Mouse (Mus musculus) frontal cortex, adult 2 months (tissue): Measurements from ENCODE around the gene Nanp. TPM values are rescaled to one million over a fixed set of nuclear protein-coding genes. Genes with fewer than 3 reads are reported as not detected.

ENCODE experiments used
- DNase-seq, 2 experiments: peaks; one replicate each; pipeline ENCODE4 v3.0.0; 2022; ENCODE audit warnings: low spot score in 1 of 2; ENCODE audit errors: extremely low spot score in 1 of 2
- polyA plus RNA-seq: library from polyadenylated mRNA; depleted of rRNA; stranded (reverse); fragments of >200 nt; gene quantifications from 2 replicates; pipeline ENCODE4 v1.2.3, GENCODE M21; 2012; rRNA removed

Gene Nanp
- polyA plus RNA-seq, 1 experiment = 20.5 TPM

GRCm38 (mm10) chr2:151000402-151001178, 38.6 kb downstream of the Nanp start:
- DNase-seq = peak in 1 of 2 experiments; percentile 77

DNA sequence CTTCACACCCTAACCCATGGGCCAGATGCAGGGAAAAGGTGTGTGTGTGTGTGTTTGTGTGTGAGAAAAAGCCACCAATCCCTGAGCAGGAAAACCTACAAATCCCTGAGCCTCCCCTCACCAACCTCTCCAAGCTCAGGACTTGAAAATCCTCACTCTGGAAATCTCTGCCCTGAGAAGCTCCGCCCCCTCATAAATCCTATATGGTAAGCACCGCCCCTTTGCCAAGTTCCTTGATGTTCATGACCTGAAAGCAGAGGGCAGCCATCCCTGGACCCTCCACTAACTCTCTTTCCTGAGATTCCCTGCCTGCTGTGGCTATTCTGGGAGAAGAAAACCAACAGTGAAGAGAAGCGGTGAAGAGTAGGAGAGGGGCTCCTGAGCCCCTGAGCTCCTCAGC, 40.2 kb downstream of the Nanp start:
- no peak for DNase-seq

GRCm38 (mm10) chr2:150997618-150998017, 41.6 kb downstream of the Nanp start:
- DNase-seq = peak; percentile 14 to 20

DNA sequence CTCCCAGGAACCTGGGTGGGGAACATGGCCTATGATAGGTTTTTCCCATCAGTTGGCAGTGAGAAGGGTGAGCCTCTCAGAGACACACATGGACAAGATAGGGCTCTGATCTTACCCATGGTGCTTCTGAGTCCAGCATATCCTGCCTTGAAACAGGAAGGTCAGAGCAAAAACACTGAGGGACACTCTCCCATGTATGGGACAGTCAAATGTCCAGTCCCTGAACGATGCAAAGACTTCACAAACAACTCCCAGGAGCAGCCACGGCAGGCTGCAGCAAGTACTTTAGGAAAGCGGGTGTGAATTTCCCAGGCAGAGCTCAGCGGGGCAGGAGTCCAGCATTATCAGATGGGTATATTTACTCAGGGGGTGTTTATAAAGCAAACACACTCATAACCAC, 43.9 kb downstream of the Nanp start:
- DNase-seq = no peak

DNA sequence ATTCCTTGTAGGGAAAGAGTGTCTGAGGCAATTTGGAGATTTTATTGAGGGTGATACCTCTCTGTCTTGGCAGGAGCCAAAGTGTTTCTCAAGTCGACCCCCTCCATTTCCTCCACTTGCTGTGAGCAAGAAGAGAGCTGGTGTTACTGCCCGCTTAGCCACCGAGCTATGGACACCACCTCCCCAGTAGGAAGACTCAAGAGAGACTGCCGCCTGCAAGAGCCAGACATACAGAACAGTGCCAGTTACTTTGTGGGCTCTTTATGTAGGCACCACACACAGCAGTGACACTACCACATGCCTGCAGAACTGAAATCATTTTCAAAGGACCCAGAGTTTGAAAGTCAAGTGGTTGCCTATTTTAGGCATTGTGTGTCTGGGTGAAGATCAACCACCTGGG, 48.1 kb downstream of the Nanp start:
- DNase-seq = no peak

DNA sequence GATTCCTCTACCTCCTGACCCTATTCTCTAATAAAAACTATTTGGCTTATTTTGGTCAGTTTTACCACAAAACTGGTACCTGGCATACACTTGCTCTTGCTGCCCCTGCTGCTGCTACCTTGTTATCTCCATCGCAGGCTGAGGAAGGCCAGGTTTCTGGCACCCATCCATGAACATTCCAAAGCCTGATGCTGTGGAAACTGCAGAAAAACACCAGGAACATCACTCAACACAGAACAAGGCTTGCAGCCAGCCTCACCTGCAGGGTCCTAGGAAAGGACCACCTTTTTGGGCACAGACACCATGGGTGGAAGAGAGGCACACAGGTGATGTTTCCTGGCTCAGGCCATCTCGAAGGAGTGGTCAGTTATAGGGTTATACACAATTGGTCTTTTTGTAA, 48.7 kb downstream of the Nanp start:
- DNase-seq = no peak

DNA sequence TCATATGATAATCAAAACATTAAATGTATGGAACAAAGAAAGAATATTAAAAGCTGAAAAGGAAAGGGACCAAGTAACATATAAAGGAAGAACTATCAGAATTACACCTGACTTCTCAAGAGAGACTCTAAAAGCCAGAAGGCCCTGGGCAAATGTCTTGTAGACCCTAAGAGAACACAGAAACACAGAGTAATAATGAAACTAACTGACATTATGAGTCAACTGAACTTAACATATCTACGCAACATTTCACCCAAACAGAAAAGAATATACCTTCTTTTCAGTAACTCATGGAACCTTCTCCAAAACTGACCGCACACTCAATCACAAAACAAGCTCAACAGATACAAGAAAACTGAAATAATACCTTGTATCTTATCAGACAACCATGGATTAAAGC, 53.8 kb downstream of the Nanp start:
- DNase-seq = no peak

DNA sequence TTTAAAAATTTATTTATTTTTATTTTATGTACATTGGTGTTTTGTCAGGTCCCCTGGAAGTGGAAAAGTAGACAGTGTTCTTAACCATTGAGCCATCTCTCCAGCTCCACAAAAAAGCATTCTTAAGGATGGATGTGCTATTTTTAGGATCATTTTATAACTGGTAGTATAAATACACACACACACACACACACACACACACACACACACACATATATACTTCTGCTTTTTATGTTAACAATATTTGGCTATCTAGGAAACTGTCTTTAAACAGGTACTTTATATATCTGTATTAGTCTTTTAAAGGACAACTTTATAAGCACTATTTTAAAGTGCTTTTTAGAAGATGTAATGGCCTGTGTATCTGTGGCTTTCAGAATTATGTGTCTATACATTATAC, 57.1 kb downstream of the Nanp start:
- no peak for DNase-seq

- DNase-seq = no peak
Observed at GRCm38 (mm10) chr2:150981524-150981923, 57.7 kb downstream of the Nanp start.

DNA sequence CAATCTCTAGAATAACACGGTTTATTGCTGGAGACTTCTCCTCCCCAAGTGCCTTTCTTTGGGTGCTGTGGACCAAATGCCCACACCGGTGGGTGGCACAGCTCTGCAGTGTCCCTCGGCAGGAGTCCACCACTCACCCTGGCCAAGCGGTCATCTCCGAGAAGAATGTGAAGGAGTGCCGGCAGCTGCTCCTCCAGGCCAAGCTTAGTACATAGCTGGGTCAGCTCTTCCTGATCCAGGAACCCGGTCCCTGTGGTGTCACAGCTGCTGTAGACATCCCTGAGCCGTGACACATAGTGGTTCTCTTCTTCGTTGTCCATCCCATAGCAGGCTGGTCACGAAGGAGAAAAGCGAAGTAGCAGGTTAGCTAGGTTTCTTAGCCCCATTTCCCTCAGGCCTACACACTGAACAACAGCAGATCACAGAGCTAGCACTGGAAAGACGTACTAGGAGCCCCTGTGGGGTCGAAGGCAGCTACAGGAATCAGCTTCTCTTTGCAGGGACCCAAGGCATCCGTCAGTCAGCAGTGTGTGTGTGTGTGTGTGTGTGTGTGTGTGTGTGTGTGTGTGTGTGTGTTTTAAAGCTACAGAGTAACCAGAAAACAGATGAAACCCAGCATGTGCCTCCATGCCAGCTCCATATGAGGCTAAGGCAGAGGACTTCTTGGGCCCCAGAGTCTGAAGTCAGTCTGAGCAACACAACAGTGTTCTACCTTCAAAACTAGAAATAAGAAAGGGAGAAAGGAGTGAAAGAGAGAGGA, 59.2 kb downstream of the Nanp start:
- DNase-seq = no peak

Other genes with a start within 250 kb of the Nanp start
- 286 and 297 TPM in 2 replicates for gene Abhd12, start 134.7 kb downstream of the Nanp start, polyA plus RNA-seq
- gene Gins1, start 134.0 kb downstream of the Nanp start, polyA plus RNA-seq = 1.3 and 1.9 TPM in 2 replicates
- 6.2 and 7.2 TPM in 2 replicates for gene Ninl, start within 50 bp of the Nanp start, polyA plus RNA-seq
- not detected in 2 replicates for gene Gm14151, start 53.0 kb upstream of the Nanp start, polyA plus RNA-seq
- not detected in 2 replicates for gene Gm14147, start 58.8 kb upstream of the Nanp start, polyA plus RNA-seq